Mouse (Mus musculus): Measurements from ENCODE around the gene Ell2.

GRCm38 (mm10) chr13:75738957-75739356 is 32.4 kb downstream of the Ell2 start:
- TF ChIP-seq CTCF (IDR thresholded peaks at IDR 0.05; ENCODE audit: low read depth) (no peak), EP300 (IDR thresholded peaks at IDR 0.05; ENCODE audit: low read depth) (peak; percentile 28; the same call in 1 of the 2 replicates)
